Mouse (Mus musculus): Measurements from ENCODE around the gene Crhbp. TPM values are rescaled to one million over a fixed set of nuclear protein-coding genes. Genes with fewer than 3 reads are reported as not detected.

Gene Crhbp
- polyA plus RNA-seq, 1 experiment, result 5.3 TPM

DNA sequence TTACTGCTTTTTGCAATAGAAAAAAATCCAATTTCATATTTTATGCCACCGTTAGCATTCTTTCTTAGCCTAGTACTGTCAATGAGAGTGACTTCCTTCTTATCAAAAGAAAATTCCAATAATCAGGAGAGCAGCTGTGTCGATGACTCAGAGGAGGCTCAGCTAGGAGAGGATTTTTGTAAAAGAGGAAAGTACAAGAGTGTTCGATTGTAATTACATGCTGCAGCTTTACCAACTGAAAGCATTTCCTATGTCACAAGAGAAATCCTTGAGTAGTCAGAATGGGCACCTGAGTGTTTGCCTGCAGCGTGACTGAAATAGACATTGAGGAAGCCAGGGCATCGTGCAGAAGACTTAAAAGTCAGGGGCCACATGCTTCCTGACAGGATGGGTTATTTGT lies 5.2 kb downstream of the Crhbp start:
- DNase-seq, result no peak
- 83% methylated on average over 5 of the region's 5 CpGs for WGBS
- Histone ChIP-seq H3K27me3 (ENCODE audit: control insufficient read depth, insufficient read depth, low read length) (no peaks in the 10 kb centered on the region; the same call in 1 of the 2 replicates), H3K27ac (ENCODE audit: insufficient read depth, low read length) (no peak overlapping the region), H3K4me3 (replicated peaks; ENCODE audit: insufficient read depth, low read depth, low read length) (no peak overlapping the region), H3K4me1 (ENCODE audit: control insufficient read depth, insufficient read depth, low read length) (no peaks in the 10 kb centered on the region)
- TF ChIP-seq CTCF (IDR thresholded peaks at IDR 0.05; ENCODE audit: borderline replicate concordance, insufficient read depth, low read depth, low read length) (no peak), POLR2A (IDR thresholded peaks at IDR 0.05; ENCODE audit: borderline replicate concordance, insufficient read depth, low read length) (no peak)

DNA sequence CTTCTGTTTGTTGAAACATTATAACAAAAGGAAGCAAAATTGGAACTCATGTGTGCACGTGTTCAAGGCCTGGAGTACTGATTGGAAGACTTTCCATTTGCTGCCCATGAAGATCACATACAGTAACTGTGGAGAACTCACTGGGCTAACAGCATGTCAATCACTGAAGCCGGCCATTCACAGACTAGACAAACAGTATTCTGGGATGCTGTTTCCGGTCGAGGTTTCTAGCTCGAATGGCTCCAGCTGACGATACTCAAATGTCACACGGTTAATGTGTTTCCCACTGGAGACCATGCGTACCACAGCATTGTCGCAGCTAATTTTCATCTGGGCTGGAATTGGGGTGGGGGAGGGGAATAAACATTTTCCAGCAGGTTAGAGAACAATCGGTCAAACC lies 13.0 kb downstream of the Crhbp start:
- no peak overlapping the region for H3K27ac ChIP-seq (ENCODE audit: insufficient read depth, low read length)
- DNase-seq, result no peak
- no peaks in the 10 kb centered on the region for H3K27me3 ChIP-seq (ENCODE audit: control insufficient read depth, insufficient read depth, low read length)
- H3K4me3 ChIP-seq (replicated peaks; ENCODE audit: insufficient read depth, low read depth, low read length), result no peak overlapping the region
- H3K4me1 ChIP-seq (ENCODE audit: control insufficient read depth, insufficient read depth, low read length), result no peaks in the 10 kb centered on the region
- TF ChIP-seq CTCF (IDR thresholded peaks at IDR 0.05; ENCODE audit: borderline replicate concordance, insufficient read depth, low read depth, low read length) (no peak), POLR2A (IDR thresholded peaks at IDR 0.05; ENCODE audit: borderline replicate concordance, insufficient read depth, low read length) (no peak)
- WGBS, result 74% methylated on average over 10 of the region's 10 CpGs

DNA sequence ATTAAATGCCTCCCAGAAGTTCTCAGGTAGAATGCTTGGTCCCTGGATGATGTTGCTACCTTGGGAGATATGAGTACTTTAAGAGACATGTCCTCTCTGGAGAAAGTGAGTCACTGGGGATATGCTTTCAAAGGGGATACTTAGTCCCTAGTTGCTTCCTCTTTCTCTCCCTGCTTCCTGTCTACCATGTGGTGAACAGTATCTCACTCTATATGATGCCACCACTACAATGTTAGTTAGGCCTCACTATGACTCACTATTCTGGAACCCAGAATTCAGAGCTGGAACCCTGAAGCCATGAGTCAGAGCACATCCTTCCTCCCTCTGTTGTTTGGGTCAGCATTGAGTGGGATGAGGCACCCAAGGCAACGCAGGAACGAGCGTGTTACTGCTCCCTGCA lies 17.2 kb downstream of the Crhbp start:
- TF ChIP-seq CTCF (IDR thresholded peaks at IDR 0.05; ENCODE audit: borderline replicate concordance, insufficient read depth, low read depth, low read length), result no peak
- TF ChIP-seq POLR2A (IDR thresholded peaks at IDR 0.05; ENCODE audit: borderline replicate concordance, insufficient read depth, low read length), result no peak
- 86% methylated on average over 3 of the region's 3 CpGs for WGBS
- no peak for DNase-seq

DNA sequence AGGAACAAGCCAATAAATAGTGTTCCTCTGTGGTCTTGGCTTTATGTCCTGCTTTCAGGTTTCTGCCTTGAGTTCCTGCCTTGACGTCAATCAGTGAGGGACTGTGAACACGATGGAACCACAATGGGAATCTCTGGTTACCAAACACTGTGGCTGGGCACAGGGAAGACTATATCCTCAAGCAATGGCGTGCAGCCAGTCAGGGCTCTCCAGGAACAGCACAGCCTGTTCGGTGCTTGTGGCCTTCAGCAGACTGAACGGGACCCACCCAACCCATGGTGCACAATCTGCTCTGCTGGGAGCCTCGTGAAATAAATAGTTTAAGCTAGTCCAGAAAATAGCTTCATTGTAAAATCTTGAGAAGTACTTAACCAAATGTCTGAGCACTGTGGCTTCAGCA lies 18.3 kb downstream of the Crhbp start:
- no peak for DNase-seq
- 80% methylated on average over 6 of the region's 6 CpGs for WGBS
- H3K27ac ChIP-seq (ENCODE audit: insufficient read depth, low read length), result no peak overlapping the region
- no peaks in the 10 kb centered on the region for H3K27me3 ChIP-seq (ENCODE audit: control insufficient read depth, insufficient read depth, low read length)
- H3K4me3 ChIP-seq (replicated peaks; ENCODE audit: insufficient read depth, low read depth, low read length), result no peak overlapping the region
- TF ChIP-seq CTCF (IDR thresholded peaks at IDR 0.05; ENCODE audit: borderline replicate concordance, insufficient read depth, low read depth, low read length) (no peak), POLR2A (IDR thresholded peaks at IDR 0.05; ENCODE audit: borderline replicate concordance, insufficient read depth, low read length) (no peak)
- no peaks in the 10 kb centered on the region for H3K4me1 ChIP-seq (ENCODE audit: control insufficient read depth, insufficient read depth, low read length)

More for the DNA sequence above, 17.2 kb downstream of the Crhbp start:
- no peak overlapping the region for H3K4me3 ChIP-seq (replicated peaks; ENCODE audit: insufficient read depth, low read depth, low read length)
- H3K4me1 ChIP-seq (ENCODE audit: control insufficient read depth, insufficient read depth, low read length), result no peaks in the 10 kb centered on the region
- no peaks in the 10 kb centered on the region for H3K27me3 ChIP-seq (ENCODE audit: control insufficient read depth, insufficient read depth, low read length)
- no peak overlapping the region for H3K27ac ChIP-seq (ENCODE audit: insufficient read depth, low read length)

DNA sequence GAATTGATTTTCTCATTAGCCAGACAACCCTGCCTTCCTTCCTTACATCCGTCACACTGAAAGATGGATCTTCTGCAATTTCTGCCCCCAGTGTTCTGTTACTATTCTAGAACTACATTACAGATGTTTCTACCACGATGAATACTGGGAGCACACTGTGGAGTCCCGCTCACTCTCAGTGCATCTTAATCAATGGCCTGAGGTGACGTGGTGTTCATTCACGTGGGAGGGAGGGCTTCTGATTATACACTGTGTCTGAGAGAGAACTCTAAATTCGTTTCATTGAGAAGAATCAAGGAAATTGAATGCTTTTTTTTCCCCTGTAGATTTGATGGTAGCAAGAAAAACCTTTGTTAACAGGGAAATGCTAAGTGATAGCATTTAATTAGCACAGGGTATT lies 19.2 kb downstream of the Crhbp start:
- WGBS, result 58% methylated on average over 6 of the region's 6 CpGs
- Histone ChIP-seq H3K4me3 (replicated peaks; ENCODE audit: insufficient read depth, low read depth, low read length) (no peak overlapping the region), H3K27me3 (ENCODE audit: control insufficient read depth, insufficient read depth, low read length) (no peaks in the 10 kb centered on the region), H3K4me1 (ENCODE audit: control insufficient read depth, insufficient read depth, low read length) (no peaks in the 10 kb centered on the region), H3K27ac (ENCODE audit: insufficient read depth, low read length) (no peak overlapping the region)
- no peak for DNase-seq
- TF ChIP-seq CTCF (IDR thresholded peaks at IDR 0.05; ENCODE audit: borderline replicate concordance, insufficient read depth, low read depth, low read length), result no peak
- no peak for TF ChIP-seq POLR2A (IDR thresholded peaks at IDR 0.05; ENCODE audit: borderline replicate concordance, insufficient read depth, low read length)

DNA sequence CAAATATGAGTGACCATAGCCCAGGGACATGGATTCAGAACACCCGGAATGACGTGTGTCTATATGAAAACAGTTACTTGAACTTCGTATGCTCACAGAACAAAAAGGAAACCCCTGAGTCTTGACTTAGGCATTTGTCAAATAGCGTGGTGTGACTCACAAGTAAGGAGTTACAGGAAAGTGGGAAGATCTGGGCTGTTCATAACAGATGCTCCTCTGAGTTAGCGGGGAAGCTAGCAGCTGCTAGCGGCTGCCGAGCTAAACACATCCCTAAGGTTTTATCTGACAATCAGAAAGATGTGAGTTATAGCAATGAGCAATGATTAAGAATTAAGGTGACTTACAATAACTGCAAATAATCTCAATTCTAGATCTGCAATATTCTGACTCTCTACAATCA lies 19.8 kb downstream of the Crhbp start:
- no peak overlapping the region for H3K4me3 ChIP-seq (replicated peaks; ENCODE audit: insufficient read depth, low read depth, low read length)
- 79% methylated on average over 7 of the region's 7 CpGs for WGBS
- no peak for DNase-seq
- no peak for TF ChIP-seq POLR2A (IDR thresholded peaks at IDR 0.05; ENCODE audit: borderline replicate concordance, insufficient read depth, low read length)
- TF ChIP-seq CTCF (IDR thresholded peaks at IDR 0.05; ENCODE audit: borderline replicate concordance, insufficient read depth, low read depth, low read length), result no peak
- no peak overlapping the region for H3K27ac ChIP-seq (ENCODE audit: insufficient read depth, low read length)
- no peaks in the 10 kb centered on the region for H3K4me1 ChIP-seq (ENCODE audit: control insufficient read depth, insufficient read depth, low read length)
- no peaks in the 10 kb centered on the region for H3K27me3 ChIP-seq (ENCODE audit: control insufficient read depth, insufficient read depth, low read length)

DNA sequence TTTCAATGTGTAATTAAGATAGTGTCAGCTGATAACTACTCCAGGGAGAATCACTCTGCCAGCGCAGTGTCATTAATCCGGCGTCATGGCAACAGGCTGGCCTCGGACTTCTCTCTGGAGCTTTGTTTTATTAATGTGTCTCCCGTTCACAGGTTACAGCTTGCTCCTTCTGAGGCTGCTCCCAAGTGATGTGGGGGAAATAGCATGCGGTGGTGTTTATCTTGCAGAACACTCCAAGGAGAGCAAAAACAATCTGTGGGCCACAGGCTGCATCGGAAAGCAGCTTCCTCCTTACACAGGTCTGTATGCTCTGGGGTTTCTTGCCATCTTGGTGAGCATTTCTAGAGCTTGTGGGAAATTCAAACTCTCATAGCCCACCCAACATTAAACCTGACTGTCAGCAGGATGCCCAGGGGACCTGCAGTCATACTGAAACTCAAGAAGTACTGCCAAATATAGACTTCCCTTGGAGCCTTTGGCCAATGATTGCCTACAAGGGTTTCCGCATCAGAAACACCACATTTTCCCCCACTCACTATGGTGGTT lies 25.4 kb downstream of the Crhbp start:
- Histone ChIP-seq H3K4me1 (ENCODE audit: control insufficient read depth, insufficient read depth, low read length) (no peaks in the 10 kb centered on the region), H3K27ac (ENCODE audit: insufficient read depth, low read length) (no peak overlapping the region), H3K27me3 (ENCODE audit: control insufficient read depth, insufficient read depth, low read length) (no peaks in the 10 kb centered on the region), H3K4me3 (replicated peaks; ENCODE audit: insufficient read depth, low read depth, low read length) (no peak overlapping the region)
- WGBS, result 21% methylated on average over 8 of the region's 8 CpGs
- TF ChIP-seq CTCF (IDR thresholded peaks at IDR 0.05; ENCODE audit: borderline replicate concordance, insufficient read depth, low read depth, low read length) (no peak), POLR2A (IDR thresholded peaks at IDR 0.05; ENCODE audit: borderline replicate concordance, insufficient read depth, low read length) (no peak)
- no peak for DNase-seq

DNA sequence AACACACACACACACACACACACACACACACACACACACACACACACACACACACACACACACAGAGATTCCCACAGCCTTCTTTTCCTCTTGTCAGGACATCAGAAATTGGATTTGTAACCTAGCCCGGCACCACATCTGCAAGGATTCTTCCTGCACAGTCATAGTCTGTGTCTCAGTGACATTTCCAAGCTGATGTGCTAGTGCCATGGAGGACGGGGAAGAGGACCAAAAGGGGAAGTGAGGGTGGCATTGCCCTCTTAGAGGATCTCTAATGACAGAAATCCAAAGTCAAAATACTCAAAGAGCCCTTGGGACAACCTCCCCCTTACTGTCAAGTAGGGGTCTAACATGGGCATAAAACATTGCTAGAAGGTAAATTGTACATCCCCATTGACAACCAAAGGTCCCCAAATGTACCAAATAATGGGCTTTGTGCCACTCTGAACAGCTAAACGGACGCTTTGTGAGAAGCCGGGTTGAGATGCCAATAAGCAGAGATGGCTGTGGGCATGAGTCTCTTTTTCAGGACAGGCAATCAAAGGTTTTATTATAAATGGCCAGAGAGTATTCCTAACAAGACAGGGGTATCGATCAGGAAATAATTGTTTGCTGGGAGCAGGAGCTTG lies 26.0 kb downstream of the Crhbp start:
- Histone ChIP-seq H3K27me3 (ENCODE audit: control insufficient read depth, insufficient read depth, low read length) (no peaks in the 10 kb centered on the region), H3K27ac (ENCODE audit: insufficient read depth, low read length) (no peak overlapping the region), H3K4me3 (replicated peaks; ENCODE audit: insufficient read depth, low read depth, low read length) (no peak overlapping the region), H3K4me1 (ENCODE audit: control insufficient read depth, insufficient read depth, low read length) (no peaks in the 10 kb centered on the region)
- DNase-seq, result no peak
- TF ChIP-seq POLR2A (IDR thresholded peaks at IDR 0.05; ENCODE audit: borderline replicate concordance, insufficient read depth, low read length) (no peak), CTCF (IDR thresholded peaks at IDR 0.05; ENCODE audit: borderline replicate concordance, insufficient read depth, low read depth, low read length) (no peak)
- 24% methylated on average over 6 of the region's 6 CpGs for WGBS

All from cerebellum, adult 2 months (tissue).